Mouse (Mus musculus) midbrain, embryonic 12.5 days (tissue): ENCODE measurements at regions not wholly inside any gene's neighbourhood (a gene's known extent, or its start where the extent isn't known, plus 50 kb on each side); places are given as distances from the start of the nearest gene placed in this dataset.

Experiments used
- ATAC-seq: fragments of 200-750 bp; cut with Nextera tagmentation; 2 replicates; pipeline ENCODE4 v1.8.0; 2017; ENCODE audit warnings: low read depth, moderate TSS enrichment, moderate library complexity; ENCODE audit not compliant: low FRiP score
- H3K27ac ChIP-seq: fragments of 300-500 bp; sonication (generic); replicated peaks from 2 replicates; pipeline ENCODE4 v1.5.1; 2016; ENCODE audit warnings: mild to moderate bottlenecking
- H3K27me3 ChIP-seq: fragments of 300-500 bp; sonication (generic); 2 replicates; pipeline ENCODE4 v1.6.1; 2016; ENCODE audit warnings: mild to moderate bottlenecking
- H3K36me3 ChIP-seq: fragments of 300-500 bp; sonication (generic); 2 replicates; pipeline ENCODE4 v1.6.1; 2016
- H3K4me1 ChIP-seq: fragments of 300-500 bp; sonication (generic); 2 replicates; pipeline ENCODE4 v1.6.1; 2016
- H3K4me2 ChIP-seq: fragments of 300-500 bp; sonication (generic); replicated peaks from 2 replicates; pipeline ENCODE4 v1.6.1; 2016; ENCODE audit warnings: mild to moderate bottlenecking, moderate library complexity
- H3K4me3 ChIP-seq: fragments of 300-500 bp; sonication (generic); 2 replicates; pipeline ENCODE4 v1.5.1; 2016; ENCODE audit warnings: mild to moderate bottlenecking
- H3K9ac ChIP-seq: fragments of 300-500 bp; sonication (generic); replicated peaks from 2 replicates; pipeline ENCODE4 v1.6.1; 2016; ENCODE audit warnings: mild to moderate bottlenecking, moderate library complexity
- H3K9me3 ChIP-seq: fragments of 300-500 bp; sonication (generic); 2 replicates; pipeline ENCODE4 v1.6.1; 2016; ENCODE audit warnings: mild to moderate bottlenecking
- WGBS: fragments of 180-500 bp; shearing (Covaris S2); methylation state at CpG from one replicate; pipeline ENCODE4 v1.1.7; 2016; 5-methylcytosine and 5-hydroxymethylcytosine counted together

GRCm38 (mm10) chr9:61470815-61471505 lies 98.8 kb downstream of the Tle3 start:
- ATAC-seq, result no peak
- 30% methylated on average over 6 of the region's 6 CpGs for WGBS

GRCm38 (mm10) chr9:61468897-61469509 lies 96.8 kb downstream of the Tle3 start:
- ATAC-seq, result peak; percentile 87
- no peaks in the 10 kb centered on the region for H3K36me3 ChIP-seq
- H3K27ac ChIP-seq, result peak overlapping the region; percentile 75
- H3K4me1 ChIP-seq, result peaks cover 22% of the 10 kb centered on the region
- 37% methylated on average over 11 of the region's 11 CpGs for WGBS
- H3K9me3 ChIP-seq, result peaks cover 10% of the 10 kb centered on the region
- no peak overlapping the region for H3K4me3 ChIP-seq
- H3K27me3 ChIP-seq, result peaks cover under 1% of the 10 kb centered on the region; the same call in 1 of the 2 replicates
- peak overlapping the region; percentile 22 for H3K4me2 ChIP-seq
- H3K9ac ChIP-seq, result 0 out of 2 replicates have a peak overlapping the region, but pooled peaks have one; percentile 0

More at GRCm38 (mm10) chr9:61470815-61471505, 98.8 kb downstream of the Tle3 start:
- Histone ChIP-seq H3K27me3 (peaks cover 7% of the 10 kb centered on the region; the same call in 1 of the 2 replicates), H3K4me1 (peaks cover 22% of the 10 kb centered on the region), H3K4me3 (no peak overlapping the region), H3K36me3 (no peaks in the 10 kb centered on the region), H3K9ac (no peak overlapping the region), H3K27ac (no peak overlapping the region), H3K4me2 (no peak overlapping the region), H3K9me3 (no peaks in the 10 kb centered on the region)

- peaks cover 2% of the 10 kb centered on the region for H3K27me3 ChIP-seq
- no peak overlapping the region for H3K4me3 ChIP-seq
- peak overlapping the region; percentile 75 for H3K27ac ChIP-seq
- peaks cover 10% of the 10 kb centered on the region for H3K9me3 ChIP-seq
- H3K9ac ChIP-seq, result no peak overlapping the region; the same call in 1 of the 2 replicates
- no peaks in the 10 kb centered on the region for H3K36me3 ChIP-seq
- peak overlapping the region; percentile 22; the same call in 1 of the 2 replicates for H3K4me2 ChIP-seq
- peak; percentile 84 for ATAC-seq
- H3K4me1 ChIP-seq, result peaks cover 22% of the 10 kb centered on the region
- WGBS, result 24% methylated on average over 6 of the region's 6 CpGs
These were observed 96.2 kb downstream of the Tle3 start for GRCm38 (mm10) chr9:61468368-61468848.
